Comparison of ENCODE assay signal across 8 mouse cellular contexts in genomic region chr8:90348178-90348925, GRCm38 (mm10). TPM values are rescaled to one million over a fixed set of nuclear protein-coding genes. Genes with fewer than 3 reads are reported as not detected.
A peak's percentile ranks its signal among the peaks of the same experiment; 100 is the strongest.
DNase-seq lines count a peak whose midpoint lies in the region; ATAC-seq lines count a peak whose summit lies in the region.

Gene Tox3, minus strand, starts transcription at chr8:90348343.

- intact Hi-C loops in gastrocnemius, postnatal 14 days (cut with DNase I; ENCODE audit: low total_unique reads), result no loop called here

- no peaks in the 10 kb centered on the region for H3K27me3 ChIP-seq in intestine, embryonic 16.5 days (replicated peaks; ENCODE audit: control insufficient read depth, insufficient read depth, low read length)
- peaks cover 13% of the 10 kb centered on the region for H3K27me3 ChIP-seq in limb, embryonic 15.5 days
- no peaks in the 10 kb centered on the region for H3K27me3 ChIP-seq in midbrain, embryonic 14.5 days (ENCODE audit: control insufficient read depth, insufficient read depth, low read length)

- H3K9me3 ChIP-seq in intestine, embryonic 16.5 days (ENCODE audit: control insufficient read depth, low read length), result no peaks in the 10 kb centered on the region
- no peaks in the 10 kb centered on the region for H3K9me3 ChIP-seq in limb, embryonic 15.5 days
- no peaks in the 10 kb centered on the region for H3K9me3 ChIP-seq in midbrain, embryonic 14.5 days (ENCODE audit: control insufficient read depth, low read length)

- no peaks in the 10 kb centered on the region for H3K36me3 ChIP-seq in intestine, embryonic 16.5 days (ENCODE audit: control insufficient read depth, insufficient read depth, low read length)
- no peaks in the 10 kb centered on the region for H3K36me3 ChIP-seq in limb, embryonic 15.5 days
- no peaks in the 10 kb centered on the region for H3K36me3 ChIP-seq in midbrain, embryonic 14.5 days (ENCODE audit: control insufficient read depth, insufficient read depth, low read length)

- peak within 1 kb of the TSS; percentile 73 for H3K4me3 ChIP-seq in intestine, embryonic 16.5 days (ENCODE audit: low read length)
- peak within 1 kb of the TSS; percentile 69 for H3K4me3 ChIP-seq in limb, embryonic 15.5 days
- peak within 1 kb of the TSS; percentile 85 for H3K4me3 ChIP-seq in midbrain, embryonic 14.5 days (replicated peaks; ENCODE audit: low read depth, low read length)

- peak within 1 kb of the TSS; percentile 94 for H3K4me2 ChIP-seq in intestine, embryonic 16.5 days (ENCODE audit: low read depth, low read length)
- H3K4me2 ChIP-seq in limb, embryonic 15.5 days, result peak within 1 kb of the TSS; percentile 90
- peak within 1 kb of the TSS; percentile 86 for H3K4me2 ChIP-seq in midbrain, embryonic 14.5 days (ENCODE audit: low read length)

- no peak for DNase-seq in cerebellum, adult 11-12 months
- peak; percentile 62 to 64 for DNase-seq in adrenal gland, postnatal 36 days
- DNase-seq in gastrocnemius, postnatal 14 days, result peak; percentile 35
- DNase-seq in midbrain, embryonic 14.5 days, result peak; percentile 84
- peak; percentile 31 to 56 for DNase-seq in thymus, postnatal 10 days (ENCODE audit: low spot score in 2 of 2)

- 2% methylated on average over 41 of the region's 89 CpGs for WGBS in intestine, embryonic 16.5 days
- 3% methylated on average over 19 of the region's 89 CpGs for whole genome bisulfite sequencing in limb, embryonic 15.5 days
- WGBS in midbrain, embryonic 14.5 days, result 2% methylated on average over 51 of the region's 89 CpGs

- 0 out of 2 replicates have a peak, but pooled peaks have one; percentile 24 for ATAC-seq in cerebellum, adult (ENCODE audit: insufficient number of reproducible peaks, low FRiP score, low TSS enrichment)
- ATAC-seq in intestine, embryonic 16.5 days, result peak; percentile 82
- peak; percentile 55; the same call in 1 of the 2 replicates for ATAC-seq in limb, embryonic 15.5 days (ENCODE audit: insufficient number of reproducible peaks, low FRiP score, low TSS enrichment, low read depth)
- peak; percentile 83 for ATAC-seq in midbrain, embryonic 14.5 days (ENCODE audit: low FRiP score, low TSS enrichment)

- peaks cover 9% of the 10 kb centered on the region for H3K4me1 ChIP-seq in intestine, embryonic 16.5 days (ENCODE audit: control insufficient read depth, insufficient read depth, low read length)
- H3K4me1 ChIP-seq in limb, embryonic 15.5 days, result peaks cover 24% of the 10 kb centered on the region
- H3K4me1 ChIP-seq in midbrain, embryonic 14.5 days (ENCODE audit: control insufficient read depth, insufficient read depth, low read length), result peaks cover 25% of the 10 kb centered on the region

- peak within 1 kb of the TSS; percentile 61 for H3K27ac ChIP-seq in intestine, embryonic 16.5 days (ENCODE audit: low read length)
- peak within 1 kb of the TSS; percentile 86 for H3K27ac ChIP-seq in limb, embryonic 15.5 days
- peak within 1 kb of the TSS; percentile 99 for H3K27ac ChIP-seq in midbrain, embryonic 14.5 days (replicated peaks; ENCODE audit: low read depth, low read length)

- H3K9ac ChIP-seq in intestine, embryonic 16.5 days (ENCODE audit: low read depth, low read length), result peak within 1 kb of the TSS; percentile 83
- peak within 1 kb of the TSS; percentile 71 for H3K9ac ChIP-seq in limb, embryonic 15.5 days
- peak within 1 kb of the TSS; percentile 99 for H3K9ac ChIP-seq in midbrain, embryonic 14.5 days (replicated peaks; ENCODE audit: low read length)

RNA-seq across cellular contexts. Expression of gene Tox3, which starts in this region (rescaled TPM):
- total RNA-seq in adrenal gland, postnatal 36 days (2021), result 1 to 10 TPM; 2.8 to 3.1 TPM
- total RNA-seq in gastrocnemius, postnatal 14 days (2021), result under 1 TPM; 0.33 to 0.40 TPM
- polyA plus RNA-seq in intestine, embryonic 16.5 days (2015; fragmentation: Nextera tagmentation; extraction: Ambion mirVana), result 1.8 and 2.0 TPM in 2 replicates
- polyA plus RNA-seq in limb, embryonic 15.5 days (2015; fragmentation: Nextera tagmentation; extraction: Ambion mirVana), result 4.2 and 5.4 TPM in 2 replicates
- 40.2 and 42.0 TPM in 2 replicates for polyA plus RNA-seq in midbrain, embryonic 14.5 days (2014; fragmentation: Nextera tagmentation; extraction: Ambion mirVana)

Comparison
In these comparisons a context has a peak if more than half of its experiments do, and no peak if none do; other contexts are left out.
1. Peak in DNase-seq in gastrocnemius, postnatal 14 days; RNA of the gene not detected or under 1 TPM.
2. ATAC-seq: peak in every context shown above with its lines; median percentile 83 in midbrain, embryonic 14.5 days; 82 in intestine, embryonic 16.5 days; 55 in limb, embryonic 15.5 days; 24 in cerebellum, adult.